In genomic region chr7:118569121-118569543, GRCm38 (mm10) we compare ENCODE assay signal across 10 mouse cellular contexts. TPM values are rescaled to one million over a fixed set of nuclear protein-coding genes. Genes with fewer than 3 reads are reported as not detected.
DNase-seq lines count a peak whose midpoint lies in the region; ATAC-seq lines count a peak whose summit lies in the region.
"Had no signal": no experiment of that assay in that cellular context is flagged by ENCODE, and none has a peak within 500 bp of the region (broad histone marks: within the 10 kb centered on the region; RNA-seq: fewer than 3 reads in every experiment).

No protein-coding gene starts in this region.

- no peak for DNase-seq in midbrain, embryonic 10.5 days (ENCODE audit: low spot score)
- peak; percentile 56 for DNase-seq in embryo, embryonic 10.5 days (ENCODE audit: low spot score)
- peak; percentile 40 for DNase-seq in forebrain, embryonic 14.5 days (ENCODE audit: low spot score)
- no peak for DNase-seq in spleen, adult 18-20 months
- no peak for DNase-seq in lung, postnatal 14 days
- DNase-seq: cerebellum, adult 9-10 months; thymus, postnatal 36 days had no signal

- no peak for ATAC-seq in midbrain, embryonic 15.5 days (replicated peaks)
- peak; percentile 69 for ATAC-seq in forebrain, embryonic 14.5 days
- ATAC-seq in midbrain, embryonic 13.5 days: peak; percentile 66

- peak overlapping the region; percentile 68 for H3K27ac ChIP-seq in midbrain, embryonic 10.5 days (replicated peaks)
- H3K27ac ChIP-seq in midbrain, embryonic 15.5 days: no peak overlapping the region
- no peak overlapping the region; the same call in 1 of the 2 replicates for H3K27ac ChIP-seq in forebrain, embryonic 14.5 days (ENCODE audit: low read depth, low read length)
- H3K27ac ChIP-seq in midbrain, embryonic 13.5 days: no peak overlapping the region
- H3K27ac ChIP-seq: kidney, embryonic 15.5 days had no signal

- H3K4me2 ChIP-seq in midbrain, embryonic 15.5 days: no peak overlapping the region
- H3K4me2 ChIP-seq in forebrain, embryonic 14.5 days (ENCODE audit: low read length): no peak overlapping the region
- no peak overlapping the region for H3K4me2 ChIP-seq in midbrain, embryonic 13.5 days (replicated peaks)
- H3K4me2 ChIP-seq: kidney, embryonic 15.5 days had no signal

- H3K4me1 ChIP-seq in midbrain, embryonic 10.5 days: peaks cover 12% of the 10 kb centered on the region
- no peaks in the 10 kb centered on the region; the same call in 1 of the 2 replicates for H3K4me1 ChIP-seq in midbrain, embryonic 15.5 days
- no peaks in the 10 kb centered on the region for H3K4me1 ChIP-seq in forebrain, embryonic 14.5 days (ENCODE audit: control insufficient read depth, insufficient read depth, low read length)
- H3K4me1 ChIP-seq in midbrain, embryonic 13.5 days (replicated peaks): peaks cover 10% of the 10 kb centered on the region
- H3K4me1 ChIP-seq: kidney, embryonic 15.5 days had no signal

- WGBS in midbrain, embryonic 10.5 days: 67% methylated on average over 6 of the region's 6 CpGs
- WGBS in midbrain, embryonic 15.5 days: 52% methylated on average over 6 of the region's 6 CpGs
- WGBS in forebrain, embryonic 14.5 days: 32% methylated on average over 6 of the region's 6 CpGs
- WGBS in midbrain, embryonic 13.5 days: 49% methylated on average over 6 of the region's 6 CpGs

- peaks cover 12% of the 10 kb centered on the region for H3K36me3 ChIP-seq in midbrain, embryonic 10.5 days
- H3K36me3 ChIP-seq in midbrain, embryonic 15.5 days (replicated peaks): no peaks in the 10 kb centered on the region
- peaks cover 14% of the 10 kb centered on the region for H3K36me3 ChIP-seq in forebrain, embryonic 14.5 days (ENCODE audit: control insufficient read depth, insufficient read depth, low read length)
- H3K36me3 ChIP-seq in midbrain, embryonic 13.5 days: peaks cover 4% of the 10 kb centered on the region
- H3K36me3 ChIP-seq: kidney, embryonic 15.5 days had no signal

- H3K4me3 ChIP-seq in midbrain, embryonic 10.5 days: no peak overlapping the region
- no peak overlapping the region for H3K4me3 ChIP-seq in midbrain, embryonic 15.5 days
- no peak overlapping the region for H3K4me3 ChIP-seq in forebrain, embryonic 14.5 days (ENCODE audit: low read depth, low read length)
- H3K4me3 ChIP-seq in midbrain, embryonic 13.5 days (replicated peaks): no peak overlapping the region
- H3K4me3 ChIP-seq: kidney, embryonic 15.5 days had no signal

- H3K9me3 ChIP-seq in midbrain, embryonic 10.5 days (replicated peaks): no peaks in the 10 kb centered on the region
- no peaks in the 10 kb centered on the region for H3K9me3 ChIP-seq in midbrain, embryonic 15.5 days
- H3K9me3 ChIP-seq in forebrain, embryonic 14.5 days (replicated peaks; ENCODE audit: control insufficient read depth, low read length): 0 out of 2 replicates have a peak, but pooled peaks cover 3% of the 10 kb centered on the region
- H3K9me3 ChIP-seq in midbrain, embryonic 13.5 days: peaks cover 6% of the 10 kb centered on the region; the same call in 1 of the 2 replicates
- H3K9me3 ChIP-seq: kidney, embryonic 15.5 days had no signal

- no peaks in the 10 kb centered on the region for H3K27me3 ChIP-seq in midbrain, embryonic 10.5 days (ENCODE audit: low read depth, poor library complexity, severe bottlenecking)
- H3K27me3 ChIP-seq in midbrain, embryonic 15.5 days (replicated peaks): no peaks in the 10 kb centered on the region
- H3K27me3 ChIP-seq in forebrain, embryonic 14.5 days (replicated peaks; ENCODE audit: control insufficient read depth, insufficient read depth, low read length): no peaks in the 10 kb centered on the region
- H3K27me3 ChIP-seq in midbrain, embryonic 13.5 days: no peaks in the 10 kb centered on the region
- H3K27me3 ChIP-seq: kidney, embryonic 15.5 days had no signal

- no peak overlapping the region for H3K9ac ChIP-seq in midbrain, embryonic 15.5 days
- H3K9ac ChIP-seq in forebrain, embryonic 14.5 days (ENCODE audit: low read length): 0 out of 2 replicates have a peak overlapping the region, but pooled peaks have one; percentile 8
- no peak overlapping the region for H3K9ac ChIP-seq in midbrain, embryonic 13.5 days (replicated peaks)
- H3K9ac ChIP-seq: kidney, embryonic 15.5 days had no signal

RNA-seq across cellular contexts. Expression of gene Tmc7, which starts 15.4 kb away (rescaled TPM):
- 7.4 and 7.6 TPM in 2 replicates for polyA plus RNA-seq in midbrain, embryonic 10.5 days (2016; fragmentation: Nextera tagmentation; extraction: Ambion mirVana)
- polyA plus RNA-seq in midbrain, embryonic 15.5 days (2015; fragmentation: Nextera tagmentation; extraction: Ambion mirVana): 6.3 and 7.2 TPM in 2 replicates
- polyA plus RNA-seq in forebrain, embryonic 14.5 days (2014; fragmentation: Nextera tagmentation; extraction: Ambion mirVana): 6.9 and 7.6 TPM in 2 replicates
- polyA plus RNA-seq in midbrain, embryonic 13.5 days (2015; fragmentation: Nextera tagmentation; extraction: Ambion mirVana): 6.2 and 6.4 TPM in 2 replicates

RNA-seq across cellular contexts. Expression of gene Tmc5, which starts 28.0 kb away (rescaled TPM):
- 0.19 and 0.39 TPM in 2 replicates for polyA plus RNA-seq in midbrain, embryonic 10.5 days (2016; fragmentation: Nextera tagmentation; extraction: Ambion mirVana)
- polyA plus RNA-seq in midbrain, embryonic 15.5 days (2015; fragmentation: Nextera tagmentation; extraction: Ambion mirVana): 0.15 and 0.19 TPM in 2 replicates
- 0.25 and 0.27 TPM in 2 replicates for polyA plus RNA-seq in forebrain, embryonic 14.5 days (2014; fragmentation: Nextera tagmentation; extraction: Ambion mirVana)
- 0.22 and 0.28 TPM in 2 replicates for polyA plus RNA-seq in midbrain, embryonic 13.5 days (2015; fragmentation: Nextera tagmentation; extraction: Ambion mirVana)

RNA-seq across cellular contexts. Expression of gene Coq7, which starts 36.0 kb away (rescaled TPM):
- 129 and 131 TPM in 2 replicates for polyA plus RNA-seq in midbrain, embryonic 10.5 days (2016; fragmentation: Nextera tagmentation; extraction: Ambion mirVana)
- 85.8 and 88.2 TPM in 2 replicates for polyA plus RNA-seq in midbrain, embryonic 15.5 days (2015; fragmentation: Nextera tagmentation; extraction: Ambion mirVana)
- 90.1 and 114 TPM in 2 replicates for polyA plus RNA-seq in forebrain, embryonic 14.5 days (2014; fragmentation: Nextera tagmentation; extraction: Ambion mirVana)
- polyA plus RNA-seq in midbrain, embryonic 13.5 days (2015; fragmentation: Nextera tagmentation; extraction: Ambion mirVana): 98.8 and 110 TPM in 2 replicates

Comparison
In these comparisons a context has a peak if more than half of its experiments do, and no peak if none do; other contexts are left out.
1. DNase-seq: peak in embryo, embryonic 10.5 days (single experiment) and forebrain, embryonic 14.5 days (single experiment); none in midbrain, embryonic 10.5 days (single experiment), spleen, adult 18-20 months (0 of 2) and lung, postnatal 14 days (single experiment).